Mouse (Mus musculus): ENCODE results near the gene Hist1h2aa. TPM values are rescaled to one million over a fixed set of nuclear protein-coding genes. Genes with fewer than 3 reads are reported as not detected.

The Hist1h2aa gene
- polyA plus RNA-seq (2015; fragmentation: Nextera tagmentation; extraction: Ambion mirVana): not detected in 2 replicates

DNA sequence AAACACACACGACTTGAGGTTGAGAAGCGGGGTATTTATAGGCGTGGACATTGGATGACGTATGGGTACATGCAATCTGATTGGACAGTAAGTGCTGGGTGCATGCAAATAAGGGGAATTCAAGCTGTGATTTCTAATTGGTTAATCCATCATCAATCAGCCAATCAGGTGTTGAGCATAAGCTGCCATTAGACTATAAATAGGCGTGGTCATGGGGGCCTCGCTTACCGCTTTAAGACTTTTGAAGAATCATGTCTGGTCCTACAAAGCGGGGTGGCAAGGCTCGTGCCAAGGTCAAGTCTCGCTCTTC is at the start of gene Hist1h2aa:
Hist1h2aa (plus strand) TSS at position 252 of the 310 bp plus-strand sequence.

DNA sequence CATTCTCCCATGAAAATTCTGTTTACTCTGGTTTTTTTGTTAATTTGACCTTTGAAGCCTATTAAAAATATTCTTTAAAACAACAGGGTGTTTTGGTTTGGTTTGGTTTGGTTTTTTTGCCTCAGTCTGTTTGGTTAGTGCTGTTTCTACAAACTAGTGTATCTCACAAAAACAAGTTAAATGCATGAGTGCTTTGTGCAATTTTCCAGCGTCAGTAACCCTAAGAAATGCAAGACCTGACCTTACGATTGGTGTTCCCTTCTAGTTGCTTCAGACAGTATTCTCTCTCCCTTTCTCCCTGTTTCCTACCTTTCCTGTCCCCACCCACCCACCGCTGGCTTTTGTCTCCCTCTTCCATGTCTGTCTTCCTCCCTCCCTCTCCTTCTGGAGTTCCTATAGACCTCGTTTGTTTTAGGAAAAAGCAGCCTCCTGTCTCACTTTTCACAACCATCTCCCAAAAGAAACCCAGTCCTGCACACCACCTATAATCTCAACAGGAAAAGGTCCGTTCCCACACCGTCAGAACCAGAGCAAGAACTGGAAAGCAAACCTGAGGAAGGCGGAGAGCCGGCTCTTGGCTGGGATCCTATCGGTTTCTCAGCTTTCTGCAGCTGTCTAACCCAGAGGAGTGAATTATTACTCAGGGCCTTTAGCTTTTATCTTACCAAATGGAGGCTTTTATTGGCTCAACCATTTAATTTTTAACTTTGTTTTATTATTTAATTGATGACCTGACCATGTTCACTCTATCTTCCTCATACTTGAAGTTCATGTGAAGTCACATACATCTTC is 19.7 kb upstream of the Hist1h2aa start, which contains the start of gene Slc17a4:
Slc17a4 (minus strand) TSS at position 634 of the 792 bp plus-strand sequence.

DNA sequence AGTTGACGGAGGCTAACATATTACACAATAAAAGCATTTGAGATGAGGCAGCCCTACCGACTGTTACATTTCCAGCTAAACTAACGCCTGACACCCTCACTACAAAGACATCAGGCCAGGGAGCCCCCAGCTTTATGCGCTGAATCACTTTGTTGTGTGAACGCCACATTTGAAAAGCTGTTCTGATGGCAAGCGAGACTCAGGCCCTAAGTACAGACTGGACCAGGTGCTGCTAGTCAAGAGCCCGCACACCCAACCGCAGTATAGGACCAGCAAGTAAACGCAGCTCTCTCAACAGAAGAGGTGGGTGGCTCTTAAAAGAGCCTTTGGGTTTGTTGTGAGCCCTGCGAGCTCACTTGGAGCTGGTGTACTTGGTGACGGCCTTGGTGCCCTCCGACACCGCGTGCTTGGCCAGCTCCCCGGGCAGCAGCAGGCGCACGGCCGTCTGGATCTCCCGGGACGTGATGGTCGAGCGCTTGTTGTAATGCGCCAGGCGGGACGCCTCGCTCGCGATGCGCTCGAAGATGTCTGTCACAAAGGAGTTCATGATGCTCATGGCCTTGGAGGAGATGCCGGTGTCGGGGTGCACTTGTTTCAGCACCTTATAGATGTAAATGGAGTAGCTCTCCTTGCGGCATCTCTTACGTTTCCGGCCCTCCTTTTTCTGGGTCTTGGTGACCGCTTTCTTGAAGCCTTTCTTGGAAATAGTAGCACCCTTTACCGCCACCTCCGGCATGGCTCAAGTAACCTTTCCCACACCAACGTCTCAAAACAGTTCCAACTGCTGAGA is 646 bp upstream of the Hist1h2aa start, which contains the start of gene Hist1h2ba:
Hist1h2ba (minus strand) TSS at position 736 of the 790 bp plus-strand sequence.

Small RNA genes within 50 kb of the gene (microRNA-seq; reads per million reads assigned to microRNA genes)
- gene Gm44344: 0 reads per million in 2 experiments

Other genes starting within 250 kb of the Hist1h2aa start
- not detected in 2 replicates for gene Hist1h1t, start 238.6 kb upstream of the Hist1h2aa start, polyA plus RNA-seq (2015; fragmentation: Nextera tagmentation; extraction: Ambion mirVana)
- 1.3 and 2.7 TPM in 2 replicates for gene Hist1h4c, start 236.0 kb upstream of the Hist1h2aa start, polyA plus RNA-seq (2015; fragmentation: Nextera tagmentation; extraction: Ambion mirVana)
- 9.6 and 16.8 TPM in 2 replicates for gene Hfe, start 223.6 kb upstream of the Hist1h2aa start, polyA plus RNA-seq (2015; fragmentation: Nextera tagmentation; extraction: Ambion mirVana)
- 191 and 322 TPM in 2 replicates for gene Hist1h1c, start 195.7 kb upstream of the Hist1h2aa start, polyA plus RNA-seq (2015; fragmentation: Nextera tagmentation; extraction: Ambion mirVana)
- 0.67 and 1.1 TPM in 2 replicates for gene Hist1h3c, start 188.9 kb upstream of the Hist1h2aa start, polyA plus RNA-seq (2015; fragmentation: Nextera tagmentation; extraction: Ambion mirVana)
- gene Hist1h2bb, start 187.7 kb upstream of the Hist1h2aa start, polyA plus RNA-seq (2015; fragmentation: Nextera tagmentation; extraction: Ambion mirVana): 0.82 and 1.4 TPM in 2 replicates
- gene Hist1h2ab, start 183.3 kb upstream of the Hist1h2aa start, polyA plus RNA-seq (2015; fragmentation: Nextera tagmentation; extraction: Ambion mirVana): 10.2 and 10.4 TPM in 2 replicates
- 2.4 and 4.3 TPM in 2 replicates for gene Hist1h3b, start 182.2 kb upstream of the Hist1h2aa start, polyA plus RNA-seq (2015; fragmentation: Nextera tagmentation; extraction: Ambion mirVana)
- gene Hist1h4b, start 177.4 kb upstream of the Hist1h2aa start, polyA plus RNA-seq (2015; fragmentation: Nextera tagmentation; extraction: Ambion mirVana): 0.83 TPM in 1 of 2 replicates, not detected in the other
- gene Hist1h4a, start 173.2 kb upstream of the Hist1h2aa start, polyA plus RNA-seq (2015; fragmentation: Nextera tagmentation; extraction: Ambion mirVana): 0.61 and 1.1 TPM in 2 replicates
- gene Hist1h3a, start 172.1 kb upstream of the Hist1h2aa start, polyA plus RNA-seq (2015; fragmentation: Nextera tagmentation; extraction: Ambion mirVana): 0.85 and 1.7 TPM in 2 replicates
- gene Hist1h1a, start 170.8 kb upstream of the Hist1h2aa start, polyA plus RNA-seq (2015; fragmentation: Nextera tagmentation; extraction: Ambion mirVana): 1.2 and 2.0 TPM in 2 replicates
- 0.34 and 0.38 TPM in 2 replicates for gene Trim38, start 164.5 kb upstream of the Hist1h2aa start, polyA plus RNA-seq (2015; fragmentation: Nextera tagmentation; extraction: Ambion mirVana)
- not detected in 2 replicates for gene Slc17a2, start 127.5 kb upstream of the Hist1h2aa start, polyA plus RNA-seq (2015; fragmentation: Nextera tagmentation; extraction: Ambion mirVana)
- gene Slc17a3, start 95.0 kb upstream of the Hist1h2aa start, polyA plus RNA-seq (2015; fragmentation: Nextera tagmentation; extraction: Ambion mirVana): 1.5 and 1.6 TPM in 2 replicates
- not detected in 2 replicates for gene Slc17a1, start 66.7 kb upstream of the Hist1h2aa start, polyA plus RNA-seq (2015; fragmentation: Nextera tagmentation; extraction: Ambion mirVana)
- gene Slc17a4, start 19.5 kb upstream of the Hist1h2aa start, polyA plus RNA-seq (2015; fragmentation: Nextera tagmentation; extraction: Ambion mirVana): not detected in 2 replicates
- not detected in 2 replicates for gene Hist1h2ba, start 306 bp upstream of the Hist1h2aa start, polyA plus RNA-seq (2015; fragmentation: Nextera tagmentation; extraction: Ambion mirVana)
- 0.23 TPM in 1 of 2 replicates, not detected in the other for gene Scgn, start 56.8 kb downstream of the Hist1h2aa start, polyA plus RNA-seq (2015; fragmentation: Nextera tagmentation; extraction: Ambion mirVana)